Mouse (Mus musculus): ENCODE measurements around the gene F11r. TPM values are rescaled to one million over a fixed set of nuclear protein-coding genes. Genes with fewer than 3 reads are reported as not detected.
A peak's percentile ranks its signal among the peaks of the same experiment; 100 is the strongest.
"Not testable (repeated sequence)": the region's sequence is repeated elsewhere in the genome, so short reads cannot be mapped to it uniquely, and the experiment has no call there.

F11r gene
- polyA plus RNA-seq, 1 experiment from 2014 or later = 26.7 TPM

DNA sequence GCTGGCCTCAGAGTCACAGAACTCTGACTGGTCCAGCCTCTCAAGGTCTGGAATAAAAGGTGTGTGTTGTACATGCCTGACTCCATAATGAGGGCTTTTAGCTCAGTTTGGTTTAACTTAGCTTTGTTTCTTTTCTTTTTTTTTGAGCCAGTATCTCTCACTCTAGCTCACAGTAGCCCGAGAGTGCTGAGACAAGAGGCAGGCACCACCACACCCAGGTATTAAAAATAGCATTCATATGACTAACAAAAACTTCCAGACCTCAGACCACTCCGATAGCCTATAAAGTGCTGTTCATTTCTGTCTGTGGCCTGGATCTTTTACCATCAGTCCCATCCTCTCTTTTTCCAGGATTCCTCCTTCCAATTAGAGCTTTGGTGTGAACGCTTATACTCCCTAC is 32.3 kb downstream of the F11r start:
- Histone ChIP-seq H3K27ac (replicated peaks; ENCODE audit: low read depth, low read length) (no peak overlapping the region), H3K4me2 (ENCODE audit: low read depth, severe bottlenecking) (no peak overlapping the region), H3K9ac (ENCODE audit: low read length) (no peak overlapping the region), H3K9me3 (ENCODE audit: control insufficient read depth, low read length) (no peaks in the 10 kb centered on the region), H3K27me3 (ENCODE audit: control insufficient read depth, insufficient read depth, low read length) (no peaks in the 10 kb centered on the region), H3K36me3 (ENCODE audit: control insufficient read depth, insufficient read depth, low read length) (no peaks in the 10 kb centered on the region), H3K4me1 (ENCODE audit: control insufficient read depth, insufficient read depth, low read length) (no peaks in the 10 kb centered on the region), H3K4me3 (ENCODE audit: low read depth, low read length) (no peak overlapping the region)
- 93% methylated on average over 3 of the region's 3 CpGs for WGBS
- no peak for DNase-seq (ENCODE audit: low spot score)
- ATAC-seq (ENCODE audit: insufficient number of reproducible peaks, low FRiP score, low TSS enrichment, low read depth) = no peak

- 33% methylated on average over 7 of the region's 7 CpGs for WGBS
- Histone ChIP-seq H3K4me3 (ENCODE audit: low read depth, low read length) (no peak overlapping the region), H3K9ac (ENCODE audit: low read length) (no peak overlapping the region), H3K9me3 (ENCODE audit: control insufficient read depth, low read length) (no peaks in the 10 kb centered on the region), H3K4me2 (ENCODE audit: low read depth, severe bottlenecking) (no peak overlapping the region), H3K27ac (replicated peaks; ENCODE audit: low read depth, low read length) (no peak overlapping the region), H3K27me3 (ENCODE audit: control insufficient read depth, insufficient read depth, low read length) (no peaks in the 10 kb centered on the region), H3K4me1 (ENCODE audit: control insufficient read depth, insufficient read depth, low read length) (no peaks in the 10 kb centered on the region), H3K36me3 (ENCODE audit: control insufficient read depth, insufficient read depth, low read length) (no peaks in the 10 kb centered on the region)
- no peak for ATAC-seq (ENCODE audit: insufficient number of reproducible peaks, low FRiP score, low TSS enrichment, low read depth)
- peak; percentile 73 for DNase-seq (ENCODE audit: low spot score)
These were observed 33.1 kb downstream of the F11r start for GRCm38 (mm10) chr1:171470371-171470871.

GRCm38 (mm10) chr1:171470896-171471295 is 33.6 kb downstream of the F11r start:
- no peak overlapping the region for H3K27ac ChIP-seq (replicated peaks; ENCODE audit: low read depth, low read length)
- H3K4me2 ChIP-seq (ENCODE audit: low read depth, severe bottlenecking) = no peak overlapping the region
- H3K4me1 ChIP-seq (ENCODE audit: control insufficient read depth, insufficient read depth, low read length) = no peaks in the 10 kb centered on the region
- ATAC-seq (ENCODE audit: insufficient number of reproducible peaks, low FRiP score, low TSS enrichment, low read depth) (no peak), DNase-seq (ENCODE audit: low spot score) (no peak)
- H3K9ac ChIP-seq (ENCODE audit: low read length) = no peak overlapping the region
- no peaks in the 10 kb centered on the region for H3K27me3 ChIP-seq (ENCODE audit: control insufficient read depth, insufficient read depth, low read length)
- no peaks in the 10 kb centered on the region for H3K36me3 ChIP-seq (ENCODE audit: control insufficient read depth, insufficient read depth, low read length)
- WGBS = 83% methylated on average over 5 of the region's 5 CpGs
- no peak overlapping the region for H3K4me3 ChIP-seq (ENCODE audit: low read depth, low read length)
- no peaks in the 10 kb centered on the region for H3K9me3 ChIP-seq (ENCODE audit: control insufficient read depth, low read length)

GRCm38 (mm10) chr1:171471452-171471851 is 34.1 kb downstream of the F11r start:
- no peaks in the 10 kb centered on the region for H3K9me3 ChIP-seq (ENCODE audit: control insufficient read depth, low read length)
- 75% methylated on average over 1 of the region's 1 CpGs for WGBS
- H3K27me3 ChIP-seq (ENCODE audit: control insufficient read depth, insufficient read depth, low read length) = no peaks in the 10 kb centered on the region
- no peak overlapping the region for H3K9ac ChIP-seq (ENCODE audit: low read length)
- no peak overlapping the region for H3K27ac ChIP-seq (replicated peaks; ENCODE audit: low read depth, low read length)
- H3K4me3 ChIP-seq (ENCODE audit: low read depth, low read length) = no peak overlapping the region
- ATAC-seq (ENCODE audit: insufficient number of reproducible peaks, low FRiP score, low TSS enrichment, low read depth) (no peak), DNase-seq (ENCODE audit: low spot score) (no peak)
- H3K36me3 ChIP-seq (ENCODE audit: control insufficient read depth, insufficient read depth, low read length) = no peaks in the 10 kb centered on the region
- no peak overlapping the region for H3K4me2 ChIP-seq (ENCODE audit: low read depth, severe bottlenecking)
- H3K4me1 ChIP-seq (ENCODE audit: control insufficient read depth, insufficient read depth, low read length) = no peaks in the 10 kb centered on the region

DNA sequence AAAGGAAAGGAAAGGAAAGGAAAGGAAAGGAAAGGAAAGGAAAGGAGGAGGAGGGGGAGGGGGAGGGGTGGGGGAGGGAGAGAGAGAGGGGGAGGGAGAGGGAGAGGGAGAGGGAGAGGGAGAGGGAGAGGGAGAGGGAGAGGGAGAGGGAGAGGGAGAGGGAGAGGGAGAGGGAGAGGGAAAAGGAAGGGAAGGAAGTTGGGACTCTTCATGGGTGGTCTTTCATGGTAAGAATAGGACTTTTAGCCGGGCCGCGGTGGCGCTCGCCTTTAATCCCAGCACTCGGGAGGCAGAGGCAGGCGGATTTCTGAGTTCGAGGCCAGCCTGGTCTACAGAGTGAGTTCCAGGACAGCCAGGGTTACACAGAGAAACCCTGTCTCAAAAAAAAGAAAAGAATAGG is 34.6 kb downstream of the F11r start:
- WGBS = 91% methylated on average over 8 of the region's 8 CpGs
- H3K9ac ChIP-seq (ENCODE audit: low read length); H3K36me3 ChIP-seq (ENCODE audit: control insufficient read depth, insufficient read depth, low read length); H3K4me1 ChIP-seq (ENCODE audit: control insufficient read depth, insufficient read depth, low read length); DNase-seq (ENCODE audit: low spot score); H3K4me3 ChIP-seq (ENCODE audit: low read depth, low read length); H3K4me2 ChIP-seq (ENCODE audit: low read depth, severe bottlenecking); H3K27ac ChIP-seq (replicated peaks; ENCODE audit: low read depth, low read length); ATAC-seq (ENCODE audit: insufficient number of reproducible peaks, low FRiP score, low TSS enrichment, low read depth); H3K9me3 ChIP-seq (ENCODE audit: control insufficient read depth, low read length); H3K27me3 ChIP-seq (ENCODE audit: control insufficient read depth, insufficient read depth, low read length): not testable (repeated sequence)

GRCm38 (mm10) chr1:171473506-171473905 is 36.2 kb downstream of the F11r start:
- Histone ChIP-seq H3K27me3 (ENCODE audit: control insufficient read depth, insufficient read depth, low read length) (no peaks in the 10 kb centered on the region), H3K4me2 (ENCODE audit: low read depth, severe bottlenecking) (no peak overlapping the region), H3K27ac (replicated peaks; ENCODE audit: low read depth, low read length) (no peak overlapping the region), H3K4me1 (ENCODE audit: control insufficient read depth, insufficient read depth, low read length) (no peaks in the 10 kb centered on the region), H3K9me3 (ENCODE audit: control insufficient read depth, low read length) (no peaks in the 10 kb centered on the region), H3K4me3 (ENCODE audit: low read depth, low read length) (no peak overlapping the region), H3K36me3 (ENCODE audit: control insufficient read depth, insufficient read depth, low read length) (no peaks in the 10 kb centered on the region), H3K9ac (ENCODE audit: low read length) (no peak overlapping the region)
- WGBS = 68% methylated on average over 4 of the region's 4 CpGs
- DNase-seq (ENCODE audit: low spot score) (no peak), ATAC-seq (ENCODE audit: insufficient number of reproducible peaks, low FRiP score, low TSS enrichment, low read depth) (no peak)

DNA sequence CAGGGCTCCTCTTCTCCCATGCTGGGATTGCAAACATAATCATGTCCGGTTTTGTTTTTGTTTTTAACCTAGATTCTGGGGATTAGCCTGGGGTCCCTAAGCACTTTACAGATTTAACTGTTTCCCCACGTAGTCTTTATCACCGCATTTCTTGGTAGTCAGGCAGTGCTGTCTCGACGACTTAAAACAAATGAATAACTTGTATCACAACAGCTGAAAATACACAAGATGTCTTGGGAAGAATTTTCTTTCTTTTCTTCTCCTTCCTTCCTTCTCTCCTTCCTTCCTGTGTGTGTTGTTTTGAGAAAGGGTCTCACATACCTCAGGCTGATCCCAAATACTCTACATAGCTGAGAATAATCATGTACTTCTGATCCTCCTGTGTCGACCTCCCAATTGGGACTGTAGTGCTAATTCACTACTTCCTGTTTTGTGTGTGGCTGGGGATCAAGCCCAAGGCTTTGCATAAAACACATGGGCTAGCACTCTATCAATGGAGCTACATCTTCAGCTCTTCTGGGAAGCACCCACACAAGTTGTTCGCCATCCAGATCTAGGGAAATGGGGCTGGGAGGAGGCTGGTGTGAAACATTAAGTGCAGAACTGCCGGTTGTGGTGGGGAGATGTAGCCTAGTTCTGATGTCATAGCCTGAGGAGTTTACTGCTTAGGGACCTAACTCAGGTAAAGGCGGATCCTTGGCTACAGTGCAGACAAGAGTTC is 36.7 kb downstream of the F11r start:
- 71% methylated on average over 9 of the region's 9 CpGs for WGBS
- Histone ChIP-seq H3K4me2 (ENCODE audit: low read depth, severe bottlenecking) (no peak overlapping the region), H3K4me1 (ENCODE audit: control insufficient read depth, insufficient read depth, low read length) (no peaks in the 10 kb centered on the region), H3K27ac (replicated peaks; ENCODE audit: low read depth, low read length) (no peak overlapping the region), H3K27me3 (ENCODE audit: control insufficient read depth, insufficient read depth, low read length) (no peaks in the 10 kb centered on the region), H3K9me3 (ENCODE audit: control insufficient read depth, low read length) (no peaks in the 10 kb centered on the region), H3K4me3 (ENCODE audit: low read depth, low read length) (no peak overlapping the region), H3K9ac (ENCODE audit: low read length) (no peak overlapping the region), H3K36me3 (ENCODE audit: control insufficient read depth, insufficient read depth, low read length) (no peaks in the 10 kb centered on the region)
- no peak for ATAC-seq (ENCODE audit: insufficient number of reproducible peaks, low FRiP score, low TSS enrichment, low read depth)
- DNase-seq (ENCODE audit: low spot score) = no peak

GRCm38 (mm10) chr1:171477123-171477522 is 39.8 kb downstream of the F11r start:
- WGBS = 82% methylated on average over 8 of the region's 8 CpGs
- no peak overlapping the region for H3K4me2 ChIP-seq (ENCODE audit: low read depth, severe bottlenecking)
- H3K9me3 ChIP-seq (ENCODE audit: control insufficient read depth, low read length) = no peaks in the 10 kb centered on the region
- H3K4me3 ChIP-seq (ENCODE audit: low read depth, low read length) = no peak overlapping the region
- no peak for DNase-seq (ENCODE audit: low spot score)
- no peaks in the 10 kb centered on the region for H3K36me3 ChIP-seq (ENCODE audit: control insufficient read depth, insufficient read depth, low read length)
- no peaks in the 10 kb centered on the region for H3K27me3 ChIP-seq (ENCODE audit: control insufficient read depth, insufficient read depth, low read length)
- no peak overlapping the region for H3K9ac ChIP-seq (ENCODE audit: low read length)
- no peak overlapping the region for H3K27ac ChIP-seq (replicated peaks; ENCODE audit: low read depth, low read length)
- ATAC-seq (ENCODE audit: insufficient number of reproducible peaks, low FRiP score, low TSS enrichment, low read depth) = no peak
- no peaks in the 10 kb centered on the region for H3K4me1 ChIP-seq (ENCODE audit: control insufficient read depth, insufficient read depth, low read length)
